Mouse (Mus musculus): ENCODE results near the gene Kat2a. TPM values are rescaled to one million over a fixed set of nuclear protein-coding genes. Genes with fewer than 3 reads are reported as not detected.

The Kat2a gene
- total and polyA plus RNA-seq, 3 experiments = 59.6 to 143 (median 63.7) TPM

GRCm38 (mm10) chr11:100718866-100719265 is 6.6 kb upstream of the Kat2a start:
- no peak for DNase-seq (ENCODE audit: low read depth, low spot score)
- TF ChIP-seq CTCF (IDR thresholded peaks at IDR 0.05 in 2 of 3, conservative IDR thresholded peaks at IDR 0.05 in 1 of 3; ENCODE audit: control insufficient read depth in 1 of 3, insufficient read depth in 1 of 3, low read depth in 2 of 3, low read length in 3 of 3, poor library complexity in 1 of 3, severe bottlenecking in 1 of 3) = no peak
- no peak for TF ChIP-seq TBP (IDR thresholded peaks at IDR 0.05; ENCODE audit: low read depth, low read length)
- TF ChIP-seq MAX (IDR thresholded peaks at IDR 0.05; ENCODE audit: low read length) = no peak
- no peak for TF ChIP-seq GABPA (IDR thresholded peaks at IDR 0.05; ENCODE audit: low read depth, low read length)
- no peak for TF ChIP-seq USF1 (IDR thresholded peaks at IDR 0.05; ENCODE audit: low read depth, low read length)
- no peak for TF ChIP-seq SMC3 (IDR thresholded peaks at IDR 0.05; ENCODE audit: low read depth, low read length)
- TF ChIP-seq SIN3A (IDR thresholded peaks at IDR 0.05; ENCODE audit: low read length) = no peak
- TF ChIP-seq RCOR1 (IDR thresholded peaks at IDR 0.05; ENCODE audit: low read depth, low read length) = no peak
- TF ChIP-seq NRF1 (IDR thresholded peaks at IDR 0.05; ENCODE audit: insufficient read depth, low read depth, low read length, poor library complexity, severe bottlenecking) = no peak
- no peak for TF ChIP-seq KAT2A (conservative IDR thresholded peaks at IDR 0.05; ENCODE audit: low read depth, low read length)
- no peak for TF ChIP-seq TAL1 (IDR thresholded peaks at IDR 0.05; ENCODE audit: low read length)
- TF ChIP-seq ZMIZ1 (IDR thresholded peaks at IDR 0.05; ENCODE audit: low read depth, low read length) = no peak
- TF ChIP-seq JUND (IDR thresholded peaks at IDR 0.05; ENCODE audit: low read depth, low read length) = no peak
- TF ChIP-seq E2F4 (IDR thresholded peaks at IDR 0.05; ENCODE audit: borderline replicate concordance, low read depth, low read length) = no peak
- no peak for TF ChIP-seq TCF12 (IDR thresholded peaks at IDR 0.05; ENCODE audit: low read depth, low read length)
- TF ChIP-seq USF2 (IDR thresholded peaks at IDR 0.05; ENCODE audit: borderline replicate concordance in 1 of 2, insufficient read depth in 1 of 2, low read depth in 1 of 2, low read length in 2 of 2) = no peak
- Histone ChIP-seq H3K27me3 (ENCODE audit: control insufficient read depth in 1 of 2, insufficient read depth in 2 of 2, low read length in 2 of 2) (no peaks in the 10 kb centered on the region), H3K4me3 (ENCODE audit: control insufficient read depth in 1 of 2, insufficient read depth in 1 of 2, low read depth in 2 of 2, low read length in 2 of 2) (no peak overlapping the region), H3K9me3 (replicated peaks; ENCODE audit: insufficient read depth, low read length) (no peaks in the 10 kb centered on the region), H3K4me1 (ENCODE audit: control insufficient read depth in 1 of 2, insufficient read depth in 2 of 2, low read length in 2 of 2) (peaks cover 23 to 37% of the 10 kb centered on the region in 2 experiments), H3K79me2 (ENCODE audit: control insufficient read depth, insufficient read depth, low read length, poor library complexity) (peaks cover 34% of the 10 kb centered on the region), H3K27ac (ENCODE audit: control insufficient read depth, low read depth, low read length) (no peak overlapping the region), H3K9ac (ENCODE audit: control insufficient read depth, low read depth, low read length, poor library complexity, severe bottlenecking) (no peak overlapping the region), H3K36me3 (ENCODE audit: control insufficient read depth in 1 of 2, insufficient read depth in 2 of 2, low read length in 2 of 2) (peaks cover 13 to 42% of the 10 kb centered on the region in 2 experiments)

GRCm38 (mm10) chr11:100718462-100718861 is 6.2 kb upstream of the Kat2a start:
- DNase-seq (ENCODE audit: low read depth, low spot score) = no peak
- Histone ChIP-seq H3K27ac (ENCODE audit: control insufficient read depth, low read depth, low read length) (no peak overlapping the region), H3K79me2 (ENCODE audit: control insufficient read depth, insufficient read depth, low read length, poor library complexity) (peaks cover 32% of the 10 kb centered on the region), H3K27me3 (ENCODE audit: control insufficient read depth in 1 of 2, insufficient read depth in 2 of 2, low read length in 2 of 2) (no peaks in the 10 kb centered on the region), H3K4me1 (ENCODE audit: control insufficient read depth in 1 of 2, insufficient read depth in 2 of 2, low read length in 2 of 2) (peaks cover 22 to 38% of the 10 kb centered on the region in 2 experiments), H3K9me3 (replicated peaks; ENCODE audit: insufficient read depth, low read length) (no peaks in the 10 kb centered on the region), H3K4me3 (ENCODE audit: control insufficient read depth in 1 of 2, insufficient read depth in 1 of 2, low read depth in 2 of 2, low read length in 2 of 2) (no peak overlapping the region), H3K36me3 (ENCODE audit: control insufficient read depth in 1 of 2, insufficient read depth in 2 of 2, low read length in 2 of 2) (peaks cover 10 to 40% of the 10 kb centered on the region in 2 experiments), H3K9ac (ENCODE audit: control insufficient read depth, low read depth, low read length, poor library complexity, severe bottlenecking) (no peak overlapping the region)
- TF ChIP-seq HCFC1 (IDR thresholded peaks at IDR 0.05; ENCODE audit: low read depth, low read length) = no peak
- no peak for TF ChIP-seq NRF1 (IDR thresholded peaks at IDR 0.05; ENCODE audit: insufficient read depth, low read depth, low read length, poor library complexity, severe bottlenecking)
- no peak for TF ChIP-seq SMC3 (IDR thresholded peaks at IDR 0.05; ENCODE audit: low read depth, low read length)
- no peak for TF ChIP-seq UBTF (IDR thresholded peaks at IDR 0.05; ENCODE audit: borderline replicate concordance, insufficient read depth, low read depth, low read length)
- TF ChIP-seq RCOR1 (IDR thresholded peaks at IDR 0.05; ENCODE audit: low read depth, low read length) = no peak
- no peak for TF ChIP-seq MAX (IDR thresholded peaks at IDR 0.05; ENCODE audit: low read length)
- TF ChIP-seq MAFK (IDR thresholded peaks at IDR 0.05; ENCODE audit: borderline replicate concordance, low read depth, low read length) = no peak
- no peak for TF ChIP-seq NELFE (IDR thresholded peaks at IDR 0.05; ENCODE audit: low read depth, low read length)
- TF ChIP-seq USF1 (IDR thresholded peaks at IDR 0.05; ENCODE audit: low read depth, low read length) = no peak
- TF ChIP-seq GATA1 (IDR thresholded peaks at IDR 0.05; ENCODE audit: low read depth, low read length) = no peak

All from MEL (cell line).